Mouse (Mus musculus): ENCODE measurements around the gene Cyp2b9. TPM values are rescaled to one million over a fixed set of nuclear protein-coding genes. Genes with fewer than 3 reads are reported as not detected.
"Not testable (repeated sequence)": the region's sequence is repeated elsewhere in the genome, so short reads cannot be mapped to it uniquely, and the experiment has no call there.

The Cyp2b9 gene
- polyA plus RNA-seq (2015; fragmentation: Nextera tagmentation; extraction: Ambion mirVana) = not detected in 2 replicates

DNA sequence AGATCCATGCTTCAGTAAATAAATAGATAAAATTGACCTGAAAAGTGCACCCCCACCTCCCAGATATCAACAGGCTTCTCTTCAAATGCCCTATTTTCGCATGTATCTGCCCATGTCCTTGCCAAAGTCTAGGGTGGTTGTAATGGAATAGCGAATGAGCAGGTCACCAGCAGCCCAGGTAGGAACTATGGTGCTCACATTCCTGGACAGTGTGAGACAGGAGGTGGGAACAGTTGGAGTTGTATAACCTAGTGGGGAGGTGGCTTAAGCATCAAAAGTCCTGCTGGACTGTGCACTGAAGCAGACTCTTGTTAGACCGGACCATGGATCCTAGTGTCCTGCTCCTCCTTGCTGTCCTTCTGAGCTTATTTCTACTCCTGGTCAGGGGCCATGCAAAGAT is at the start of gene Cyp2b9:
Gene Cyp2b9 (plus strand): TSS at position 301 of the 400 bp plus-strand sequence.
- 67% methylated on average over 2 of the region's 3 CpGs for WGBS
- not testable (repeated sequence) for H3K4me2 ChIP-seq; H3K4me3 ChIP-seq (replicated peaks); ATAC-seq (ENCODE audit: insufficient read depth, low FRiP score, low read depth); H3K4me1 ChIP-seq; H3K9ac ChIP-seq; H3K27me3 ChIP-seq (replicated peaks); H3K36me3 ChIP-seq; H3K27ac ChIP-seq; H3K9me3 ChIP-seq

DNA sequence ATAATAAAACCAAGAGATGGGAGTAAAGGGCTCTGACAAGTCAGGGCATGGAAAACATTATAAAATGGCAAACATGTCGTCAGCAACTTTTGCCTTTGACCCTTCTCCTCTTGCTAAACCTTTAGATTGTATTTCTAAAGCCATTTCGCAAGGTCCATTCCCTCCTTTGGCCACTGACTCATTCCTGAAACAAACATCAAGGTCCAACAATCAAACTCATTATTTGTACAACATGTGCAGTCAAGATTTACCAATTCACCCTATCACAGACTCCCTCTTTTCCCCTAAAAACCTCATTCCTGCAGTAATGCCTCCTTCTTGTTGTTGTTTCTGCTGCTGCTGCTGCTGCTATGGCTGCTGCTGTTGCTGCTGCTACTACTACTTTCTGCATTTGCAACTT is 33.6 kb upstream of the Cyp2b9 start:
- not testable (repeated sequence) for H3K27me3 ChIP-seq (replicated peaks); H3K4me3 ChIP-seq (replicated peaks)

DNA sequence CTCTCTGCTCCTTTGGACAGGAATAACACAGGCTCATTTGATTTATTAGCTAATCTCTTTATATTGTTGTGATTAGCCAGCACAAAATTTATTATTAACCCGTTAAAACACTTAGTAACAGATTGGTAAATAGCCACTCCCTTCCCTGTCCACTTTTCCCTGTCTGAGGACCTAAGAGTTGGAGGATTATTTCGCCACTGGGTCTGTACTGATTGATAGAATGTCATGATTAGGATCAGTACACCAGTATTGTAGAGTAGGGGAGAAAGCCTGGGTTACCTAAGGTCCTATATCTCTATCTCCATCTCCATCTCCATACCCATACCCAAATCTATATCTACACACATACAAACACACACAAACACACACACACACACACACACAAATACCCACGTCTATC is 29.6 kb upstream of the Cyp2b9 start:
- not testable (repeated sequence) for ATAC-seq (ENCODE audit: insufficient read depth, low FRiP score, low read depth); H3K4me2 ChIP-seq; H3K9ac ChIP-seq; H3K4me3 ChIP-seq (replicated peaks); H3K27ac ChIP-seq; H3K9me3 ChIP-seq; H3K36me3 ChIP-seq; H3K4me1 ChIP-seq; H3K27me3 ChIP-seq (replicated peaks)
- 78% methylated on average over 1 of the region's 3 CpGs for WGBS

More for the DNA sequence above, 33.6 kb upstream of the Cyp2b9 start:
- H3K9me3 ChIP-seq; H3K9ac ChIP-seq; H3K4me2 ChIP-seq; H3K4me1 ChIP-seq; ATAC-seq (ENCODE audit: insufficient read depth, low FRiP score, low read depth); H3K27ac ChIP-seq; H3K36me3 ChIP-seq: not testable (repeated sequence)
- WGBS = no CpG with 5 or more reads among the region's 2 CpGs

DNA sequence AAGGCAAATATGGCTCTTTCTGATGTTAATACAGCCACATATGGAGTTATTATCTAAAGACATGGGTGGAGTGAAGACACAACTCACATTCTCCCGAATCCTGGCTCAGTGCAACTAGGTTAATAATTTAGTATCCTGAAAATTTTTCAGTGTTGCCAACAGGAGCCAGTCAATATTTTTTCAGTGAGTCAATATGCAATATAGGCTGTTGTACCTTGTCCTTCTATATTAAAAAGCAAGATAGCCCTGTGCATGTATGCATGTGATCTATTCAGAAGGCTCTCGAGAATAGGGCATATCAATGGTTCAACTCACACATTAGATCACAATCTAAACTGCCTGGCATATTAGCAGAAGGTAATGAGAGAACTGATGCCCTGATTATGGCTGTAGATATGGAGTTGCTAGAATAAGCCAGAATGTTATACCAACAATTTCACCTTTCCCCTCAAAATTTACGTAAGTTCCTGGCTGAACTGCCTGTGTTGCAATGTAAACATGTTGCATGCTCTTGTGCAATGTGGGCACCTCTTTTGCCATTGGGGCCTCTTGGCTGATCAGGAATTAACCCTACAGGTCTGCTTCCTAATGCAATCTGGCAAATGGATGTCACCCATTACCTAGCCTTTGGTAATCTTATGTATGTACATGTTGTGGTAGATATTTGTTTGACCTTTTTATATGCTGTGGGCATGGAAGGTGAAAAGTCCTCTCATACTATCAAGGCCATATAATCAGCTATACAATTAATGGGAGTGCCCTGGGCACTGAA is 4.3 kb upstream of the Cyp2b9 start:
- H3K27me3 ChIP-seq (replicated peaks); H3K4me3 ChIP-seq (replicated peaks); H3K27ac ChIP-seq; H3K9me3 ChIP-seq; H3K9ac ChIP-seq; ATAC-seq (ENCODE audit: insufficient read depth, low FRiP score, low read depth); H3K4me2 ChIP-seq; H3K36me3 ChIP-seq; H3K4me1 ChIP-seq: not testable (repeated sequence)
- WGBS = 65% methylated on average over 3 of the region's 3 CpGs

DNA sequence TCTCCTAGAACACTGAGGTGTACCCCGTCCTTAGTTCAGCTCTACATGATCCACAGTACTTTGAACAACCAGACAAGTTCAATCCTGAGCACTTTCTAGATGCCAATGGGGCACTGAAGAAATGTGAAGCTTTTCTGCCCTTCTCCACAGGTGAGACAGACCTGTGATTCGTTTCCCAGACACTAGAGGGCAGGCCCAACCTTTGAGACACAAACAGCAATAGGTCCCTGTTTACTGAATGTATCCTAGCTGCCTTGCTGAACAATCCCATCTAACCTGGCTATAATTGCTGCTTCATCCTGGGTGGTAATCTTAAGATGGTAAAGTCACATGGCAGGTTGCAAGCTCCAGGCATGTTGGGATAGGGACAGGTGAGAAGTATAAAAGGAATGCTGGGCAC is 27.9 kb downstream of the Cyp2b9 start:
- H3K4me3 ChIP-seq (replicated peaks) = no peak overlapping the region
- H3K4me1 ChIP-seq = no peaks in the 10 kb centered on the region
- no peaks in the 10 kb centered on the region for H3K9me3 ChIP-seq
- no peak for ATAC-seq (ENCODE audit: insufficient read depth, low FRiP score, low read depth)
- no peaks in the 10 kb centered on the region for H3K27me3 ChIP-seq (replicated peaks)
- H3K9ac ChIP-seq = no peak overlapping the region
- H3K36me3 ChIP-seq = no peaks in the 10 kb centered on the region
- WGBS = 18% methylated on average over 2 of the region's 2 CpGs
- H3K27ac ChIP-seq = no peak overlapping the region
- H3K4me2 ChIP-seq = no peak overlapping the region

DNA sequence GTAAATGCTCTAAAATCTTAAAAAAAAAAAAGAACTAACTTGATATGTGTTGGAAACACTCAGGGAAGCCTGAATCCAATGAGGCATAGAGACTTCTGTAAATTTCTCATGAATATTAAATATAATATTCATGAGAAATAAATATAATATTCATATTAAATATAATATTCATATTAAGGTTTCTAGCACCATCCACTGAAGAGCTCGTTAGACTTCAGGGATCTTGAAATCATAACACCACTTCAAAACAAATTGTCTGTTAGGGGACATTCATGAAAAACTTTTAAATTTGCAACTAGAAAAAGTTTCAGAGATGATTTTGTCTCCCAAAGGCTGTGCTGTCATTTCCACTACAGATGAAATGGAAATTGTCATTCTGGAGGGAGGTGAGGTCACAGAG is 86.8 kb downstream of the Cyp2b9 start, which contains the start of gene Vmn1r184:
Gene Vmn1r184 (plus strand): TSS at position 301 of the 400 bp plus-strand sequence.
- not testable (repeated sequence) for H3K9ac ChIP-seq; H3K9me3 ChIP-seq; H3K27me3 ChIP-seq (replicated peaks); H3K4me2 ChIP-seq; H3K36me3 ChIP-seq; H3K4me1 ChIP-seq; ATAC-seq (ENCODE audit: insufficient read depth, low FRiP score, low read depth); H3K27ac ChIP-seq; H3K4me3 ChIP-seq (replicated peaks)
- 84% methylated on average over 1 of the region's 1 CpGs for WGBS

Other genes starting within 250 kb of the Cyp2b9 start
- not detected in 2 replicates for gene Cyp2b13, start 111.9 kb upstream of the Cyp2b9 start, polyA plus RNA-seq (2015; fragmentation: Nextera tagmentation; extraction: Ambion mirVana)
- gene Vmn1r184, start 86.9 kb downstream of the Cyp2b9 start, polyA plus RNA-seq (2015; fragmentation: Nextera tagmentation; extraction: Ambion mirVana) = not detected in 2 replicates
- not detected in 2 replicates for gene Cyp2a4, start 133.8 kb downstream of the Cyp2b9 start, polyA plus RNA-seq (2015; fragmentation: Nextera tagmentation; extraction: Ambion mirVana)
- gene Nlrp9c, start 230.3 kb downstream of the Cyp2b9 start, polyA plus RNA-seq (2015; fragmentation: Nextera tagmentation; extraction: Ambion mirVana) = not detected in 2 replicates